Mouse (Mus musculus) CD8-positive naive resting alpha-beta T cell, adult 2 months (primary cell): ENCODE data around the gene Ppp1r12c.
A peak's percentile ranks its signal among the peaks of the same experiment; 100 is the strongest.

Experiments
- DNase-seq, 2 experiments: peaks; one replicate each; pipeline ENCODE4 v3.0.0; 2022; ENCODE audit warnings: low read depth in 2 of 2, low spot score in 2 of 2

Ppp1r12c gene

DNA sequence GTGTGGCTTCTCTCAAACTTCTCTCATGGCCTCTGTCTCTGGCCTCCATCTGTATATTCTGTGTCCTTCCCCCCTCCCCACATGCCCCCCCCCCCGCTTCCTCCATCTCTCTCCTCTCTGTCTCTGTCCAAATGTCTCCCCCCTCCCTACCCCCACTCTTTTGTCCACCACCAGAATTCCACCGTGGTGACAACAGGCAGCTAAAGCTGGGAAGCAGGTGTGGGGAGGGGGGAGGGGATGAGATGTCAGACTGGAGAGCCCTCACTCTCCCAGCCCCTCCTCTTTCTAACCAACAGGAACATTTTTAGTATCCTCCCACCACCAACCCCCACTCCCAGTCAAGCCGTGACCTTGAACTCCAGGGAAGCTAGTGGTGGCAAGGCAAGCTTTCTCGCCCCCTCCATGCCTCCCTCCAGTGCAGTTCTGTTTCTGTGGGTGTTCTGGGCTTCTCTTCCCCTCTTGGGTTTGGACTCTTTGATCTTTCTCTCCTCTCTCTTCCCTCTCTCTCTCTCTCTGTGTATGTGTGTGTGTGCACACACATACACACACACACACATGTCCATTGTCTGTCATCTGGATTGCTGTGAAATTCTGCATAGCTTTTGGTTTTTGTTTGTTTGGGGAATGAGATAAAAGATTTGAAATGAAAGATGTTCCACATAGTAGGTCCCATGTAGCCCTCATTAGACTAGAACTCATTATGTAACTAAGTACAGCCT, 15.0 kb upstream of the Ppp1r12c start, which contains the start of gene Tnnt1:
TSS of gene Tnnt1 (minus strand) at position 51 of the 719 bp plus-strand sequence.
- DNase-seq = no peak

DNA sequence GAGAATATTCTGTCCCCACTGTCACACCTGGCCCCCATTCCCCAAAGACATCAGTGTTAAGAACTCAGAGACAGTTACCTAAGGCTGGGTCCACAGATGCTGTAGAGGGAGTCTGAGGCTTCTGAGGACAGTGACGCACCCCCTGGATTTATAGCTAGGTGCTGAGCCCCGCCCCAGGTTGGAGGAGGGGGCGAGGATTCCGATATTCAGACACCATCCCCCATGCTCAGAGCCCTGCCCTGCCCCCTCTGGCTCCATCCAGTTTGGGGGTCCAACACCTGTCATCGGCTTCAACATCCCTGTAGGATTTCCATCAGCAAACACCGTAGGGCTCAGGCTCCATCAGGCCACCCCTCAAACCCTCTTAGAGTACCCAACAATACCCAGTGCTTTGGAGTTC, 14.4 kb upstream of the Ppp1r12c start:
- no peak for DNase-seq

DNA sequence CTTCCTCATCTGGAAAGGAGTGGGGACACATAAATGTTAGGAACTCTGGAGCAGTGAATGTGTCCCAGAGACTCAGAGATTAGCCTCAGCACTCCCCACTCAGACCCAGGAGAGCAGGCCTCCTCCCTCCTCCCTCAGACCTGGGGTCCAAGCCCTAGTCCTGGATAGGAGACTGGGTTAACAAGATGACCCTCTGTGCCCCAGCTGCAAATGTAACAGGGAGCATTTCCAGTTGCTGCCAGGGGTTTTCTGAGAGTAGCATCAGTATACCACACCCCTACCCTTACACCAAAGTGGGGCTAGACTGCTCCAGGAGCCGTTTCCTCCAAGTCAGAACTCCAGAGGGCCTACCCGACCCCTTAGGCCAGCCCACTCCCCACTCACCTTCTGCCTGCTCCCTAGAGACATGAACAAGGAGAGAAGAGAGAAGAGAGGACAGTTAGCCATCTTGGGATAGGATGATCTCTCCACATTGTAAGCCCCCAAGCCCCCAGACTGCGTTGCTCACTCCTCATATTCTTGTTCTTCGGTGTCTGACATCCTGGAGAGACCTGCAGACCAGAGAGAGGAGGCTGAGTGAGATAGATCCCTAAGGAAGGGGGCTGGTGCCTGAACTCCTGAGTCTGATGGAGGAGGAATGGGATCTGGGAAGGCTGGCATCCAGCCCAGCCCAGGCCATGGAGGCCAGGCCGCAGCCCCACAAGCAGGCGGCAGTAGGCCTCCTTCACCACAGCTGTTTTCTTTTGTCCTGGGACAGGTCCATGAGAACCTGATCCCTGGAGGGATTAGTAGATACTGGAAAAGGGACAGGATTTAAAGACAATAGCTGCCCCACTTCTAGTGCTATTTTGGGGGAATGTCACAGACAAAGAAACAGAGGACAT, 12.6 kb upstream of the Ppp1r12c start:
- no peak for DNase-seq

DNA sequence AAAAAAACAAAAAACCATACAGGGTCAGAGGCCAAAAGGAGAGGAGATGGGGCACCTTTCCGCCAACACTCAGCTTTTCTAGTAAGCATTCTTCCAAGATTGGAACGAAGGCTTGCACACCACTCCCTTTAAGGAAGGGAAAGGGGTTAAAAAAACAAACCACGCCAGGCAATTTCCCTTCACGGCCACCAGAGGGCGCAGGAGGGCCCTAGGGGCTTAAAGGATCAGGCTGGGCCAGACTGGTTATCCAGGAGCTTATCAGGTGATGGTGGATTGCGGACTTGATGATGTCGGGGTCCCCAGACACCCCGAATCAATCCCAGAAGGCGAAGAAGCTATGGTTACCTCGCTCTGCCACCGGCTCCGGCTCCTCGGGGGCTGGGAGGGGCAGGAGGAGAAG, 11.8 kb upstream of the Ppp1r12c start:
- peak; percentile 34 to 42 for DNase-seq

DNA sequence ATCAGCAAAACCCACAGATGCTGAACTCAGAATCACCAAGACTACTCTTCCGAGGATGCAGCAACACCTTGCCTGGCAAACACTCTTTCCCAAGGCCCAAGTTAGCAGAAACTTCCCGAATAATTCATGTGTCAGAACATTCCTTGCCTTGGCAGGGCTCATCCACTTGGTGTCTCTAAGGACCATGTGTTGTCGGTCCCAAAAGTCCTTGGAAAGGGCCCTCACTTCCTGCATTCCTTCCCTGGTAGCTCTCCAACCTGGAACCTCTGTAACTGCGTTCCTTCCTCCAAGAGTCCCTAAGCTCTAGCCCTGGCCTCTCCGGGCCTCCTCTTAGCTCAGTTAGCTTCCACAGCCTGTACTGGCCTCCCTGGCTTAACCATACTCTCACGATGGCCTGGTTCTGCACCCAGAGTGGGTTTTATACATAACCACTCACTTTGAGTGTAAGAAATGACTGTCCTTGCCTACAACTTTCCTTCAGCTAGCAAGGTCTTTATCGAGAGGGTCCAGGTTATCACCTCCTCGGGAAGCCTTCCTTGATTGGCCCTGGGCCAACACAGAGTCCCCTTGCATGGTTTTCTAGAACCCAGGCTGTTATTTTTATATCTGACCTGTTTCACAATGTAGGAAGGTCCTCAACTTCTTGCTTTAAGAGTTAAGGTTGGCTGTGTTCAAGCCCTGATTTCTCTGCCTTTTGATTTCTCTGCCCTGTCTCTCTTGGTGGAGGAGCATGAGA, 10.2 kb upstream of the Ppp1r12c start:
- no peak for DNase-seq

DNA sequence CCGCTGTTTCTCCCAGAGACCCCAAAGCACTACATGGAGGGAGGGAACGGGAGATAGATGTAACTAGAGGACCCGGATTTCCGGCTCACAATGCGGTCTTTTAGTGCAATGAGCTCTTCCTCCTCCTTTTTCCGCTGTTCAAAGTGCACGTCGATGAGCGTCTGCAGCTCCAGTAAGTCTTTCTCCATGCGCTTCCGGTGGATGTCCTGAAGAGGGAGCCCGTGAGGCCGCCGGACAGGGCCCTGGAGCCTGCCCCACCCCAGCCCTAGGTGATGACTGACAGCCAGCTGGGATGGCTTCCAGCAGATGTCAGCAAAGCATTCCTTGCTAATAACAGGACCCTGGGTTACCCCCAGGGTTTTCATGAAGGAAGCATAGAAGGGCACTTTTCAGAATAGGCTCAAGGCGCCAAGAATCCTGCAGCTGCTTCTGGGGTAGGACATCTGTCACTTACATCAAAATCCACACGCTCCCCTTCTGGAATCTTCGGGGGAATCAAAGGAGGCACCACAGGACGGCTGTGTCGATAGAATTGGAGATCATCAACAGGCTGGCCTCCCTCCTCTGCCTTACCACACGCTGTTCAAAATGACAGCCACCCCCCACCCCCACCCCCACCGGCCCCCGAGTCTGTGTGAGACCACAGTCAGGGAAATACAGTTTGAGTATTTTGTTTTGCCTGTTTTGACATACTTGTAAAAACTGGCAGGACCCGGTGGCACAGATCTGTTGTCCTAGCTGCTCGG, 8.6 kb upstream of the Ppp1r12c start:
- peak; percentile 55 to 73 for DNase-seq

DNA sequence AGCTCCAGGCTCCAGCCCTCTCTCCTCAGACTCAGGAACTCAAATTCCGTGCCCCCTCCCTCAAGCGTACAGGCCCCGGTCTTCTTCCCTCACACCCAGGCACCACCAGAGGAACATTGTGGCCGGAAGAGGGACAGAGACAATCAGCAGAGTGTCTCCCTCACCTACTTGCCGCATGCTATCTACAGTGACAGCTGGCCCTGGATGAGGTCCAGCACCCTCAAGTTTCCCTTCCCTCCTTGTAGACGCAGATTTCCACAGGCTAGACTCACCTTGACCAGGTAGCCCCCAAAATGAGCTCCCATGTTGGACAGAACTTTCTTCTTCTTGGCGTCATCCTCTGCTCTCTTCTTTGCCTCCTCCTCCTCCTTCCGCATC, 7.2 kb upstream of the Ppp1r12c start:
- no peak for DNase-seq

DNA sequence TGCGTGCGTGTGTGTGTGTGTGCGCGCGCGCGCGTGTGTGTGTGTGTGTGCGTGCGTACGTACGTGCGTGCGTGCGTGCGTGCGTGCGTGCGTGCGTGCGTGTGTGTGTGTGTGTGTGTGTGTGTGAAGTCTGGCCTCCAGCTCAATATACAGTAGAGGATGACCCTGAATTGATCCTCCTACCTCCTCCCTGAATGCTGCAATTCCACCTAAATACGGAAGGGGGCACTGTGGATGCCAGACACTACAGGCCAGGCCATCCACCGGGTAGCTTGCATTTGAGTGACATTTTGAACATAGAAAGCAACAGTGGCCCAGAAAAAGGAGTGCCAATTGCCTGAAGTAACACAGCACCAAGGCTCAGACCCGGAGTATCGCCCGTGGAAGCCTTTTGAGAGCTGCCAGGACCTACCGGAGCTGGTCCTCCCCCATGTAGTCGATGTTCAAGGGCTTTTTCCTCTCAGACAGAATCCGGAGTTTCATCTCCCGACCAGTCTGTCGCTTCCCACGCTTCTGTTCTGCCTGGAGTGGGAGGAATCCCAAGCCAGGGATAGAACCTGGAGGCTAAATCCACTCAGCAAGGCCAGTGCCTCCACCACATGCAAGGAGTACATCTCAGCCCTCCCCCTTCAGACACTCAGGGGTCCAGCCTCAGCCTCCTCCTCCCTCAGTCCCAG, 6.7 kb upstream of the Ppp1r12c start:
- DNase-seq = no peak

DNA sequence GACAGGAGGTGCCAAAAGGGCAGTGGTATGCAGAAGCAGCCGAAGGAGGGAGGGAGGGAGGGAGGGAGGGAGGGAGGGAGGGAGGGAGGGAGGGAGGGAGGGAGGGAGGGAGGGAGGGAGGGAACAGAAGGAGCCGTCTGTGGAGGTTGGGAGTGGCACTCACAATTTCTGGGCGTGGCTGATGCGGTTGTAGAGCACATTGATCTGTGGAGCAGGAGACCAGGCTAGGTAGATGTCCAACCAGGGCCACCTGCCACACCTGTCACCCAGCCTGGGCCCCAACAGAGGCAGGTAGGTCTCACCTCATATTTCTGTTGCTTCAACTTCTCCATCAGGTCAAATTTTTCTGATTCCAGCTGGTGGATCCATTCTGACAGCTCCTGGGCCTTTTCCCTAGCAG, 5.7 kb upstream of the Ppp1r12c start:
- DNase-seq = no peak

DNA sequence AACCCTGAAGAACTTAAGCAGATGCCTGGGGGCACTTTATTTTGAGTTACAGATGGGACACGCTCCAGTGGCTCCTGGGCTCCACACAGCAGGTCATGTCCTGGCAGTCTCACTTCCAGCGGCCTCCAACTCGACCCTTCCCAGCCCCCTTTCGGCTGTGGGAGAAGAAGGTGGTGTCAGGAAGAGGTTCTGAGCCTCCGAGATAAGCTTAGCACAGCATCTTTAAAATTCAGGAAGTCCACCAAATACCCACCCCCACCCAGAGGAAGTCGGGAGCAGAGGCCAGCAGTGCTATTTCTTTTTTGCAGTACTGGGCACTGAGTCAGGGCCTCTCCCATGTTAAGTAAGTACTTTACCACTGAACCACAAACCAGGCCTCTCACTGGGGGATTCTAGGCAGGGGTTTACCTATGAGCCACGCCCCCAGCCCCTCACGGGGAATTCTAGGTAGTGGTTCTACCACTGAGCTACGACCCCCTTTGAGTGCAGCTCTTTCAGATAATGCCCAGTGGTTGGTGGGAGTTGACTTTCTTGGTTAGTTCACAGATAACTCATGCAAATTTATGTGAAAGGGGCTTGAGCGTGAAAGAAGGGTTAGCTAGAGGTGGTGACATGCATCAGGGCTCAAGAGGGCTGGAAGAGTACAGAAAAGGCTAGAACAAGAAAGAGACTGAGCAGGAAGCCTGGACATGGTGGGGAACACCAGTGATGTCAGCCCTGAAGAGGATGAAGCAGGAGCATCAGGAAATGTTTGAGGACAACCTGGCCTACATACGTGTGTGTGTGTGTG, 3.4 kb upstream of the Ppp1r12c start:
- DNase-seq = no peak

DNA sequence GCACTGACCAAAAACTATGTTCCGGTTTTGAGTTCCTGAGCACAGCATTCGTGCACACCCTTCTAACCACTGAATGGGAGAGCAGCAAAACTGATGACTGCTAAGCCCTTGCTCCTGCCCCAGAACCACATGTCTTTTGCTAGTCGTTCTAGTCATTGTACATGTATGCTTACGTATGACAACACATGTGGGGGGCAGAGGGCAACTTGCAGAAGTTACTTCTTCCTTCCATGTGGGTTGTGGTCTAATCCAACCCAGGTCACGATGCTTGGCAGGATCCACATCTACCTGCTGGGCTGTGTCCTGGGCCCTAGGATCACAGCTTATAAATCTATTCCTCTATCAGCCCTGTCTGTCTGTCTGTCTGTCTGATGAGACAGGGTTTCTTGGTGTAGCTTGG, 2.4 kb upstream of the Ppp1r12c start:
- no peak for DNase-seq

DNA sequence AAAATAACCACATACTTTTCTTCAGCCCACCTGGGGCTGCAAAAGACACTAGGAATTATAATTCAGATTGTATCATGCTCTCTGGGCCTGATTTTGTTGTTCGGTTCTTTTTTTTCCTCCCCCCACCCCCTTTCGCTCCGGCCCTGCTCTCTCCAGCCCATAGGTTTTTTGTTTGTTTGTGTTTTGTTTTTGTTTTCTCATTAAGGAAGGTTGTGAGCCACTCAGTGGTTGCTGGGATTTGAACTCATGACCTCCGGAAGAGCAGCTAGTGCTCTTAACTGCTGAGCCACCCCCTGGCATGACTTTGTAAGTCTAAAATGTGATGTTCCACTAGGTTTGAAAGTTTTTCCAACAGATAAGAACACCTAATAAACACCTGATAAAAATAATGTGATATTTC, 1.6 kb upstream of the Ppp1r12c start:
- no peak for DNase-seq

DNA sequence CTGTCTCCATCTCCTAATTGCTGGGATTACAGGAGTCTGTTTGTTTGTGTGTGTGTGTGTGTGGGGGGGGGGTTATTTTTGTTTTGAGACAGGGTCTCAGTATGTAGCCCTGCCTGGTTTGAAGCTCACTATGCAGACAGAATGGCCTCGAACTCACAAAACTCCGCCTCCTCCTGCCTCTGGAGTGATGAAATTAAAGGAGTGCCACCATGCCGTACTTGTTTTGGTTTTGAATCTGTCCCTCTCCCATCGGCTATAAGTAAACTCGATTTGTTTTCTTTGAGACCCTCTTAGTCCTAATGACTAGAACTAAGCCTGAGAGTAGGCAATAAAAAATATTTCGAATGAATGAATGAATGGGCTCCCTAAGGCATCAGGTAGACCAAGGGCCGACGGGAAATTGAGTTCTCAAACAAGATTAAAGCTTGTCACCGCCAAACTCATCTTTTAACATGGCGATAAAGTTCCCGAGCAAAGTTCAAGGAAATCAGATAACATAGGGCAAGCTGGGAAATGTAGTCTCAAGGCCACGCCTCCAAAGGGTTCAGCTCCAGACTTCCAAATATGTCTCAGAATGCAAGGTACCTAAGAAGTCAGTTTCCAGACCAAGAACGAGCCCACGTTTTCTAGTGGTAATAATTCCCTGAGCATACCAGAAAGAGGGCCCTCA, 1.1 kb upstream of the Ppp1r12c start:
- no peak for DNase-seq

DNA sequence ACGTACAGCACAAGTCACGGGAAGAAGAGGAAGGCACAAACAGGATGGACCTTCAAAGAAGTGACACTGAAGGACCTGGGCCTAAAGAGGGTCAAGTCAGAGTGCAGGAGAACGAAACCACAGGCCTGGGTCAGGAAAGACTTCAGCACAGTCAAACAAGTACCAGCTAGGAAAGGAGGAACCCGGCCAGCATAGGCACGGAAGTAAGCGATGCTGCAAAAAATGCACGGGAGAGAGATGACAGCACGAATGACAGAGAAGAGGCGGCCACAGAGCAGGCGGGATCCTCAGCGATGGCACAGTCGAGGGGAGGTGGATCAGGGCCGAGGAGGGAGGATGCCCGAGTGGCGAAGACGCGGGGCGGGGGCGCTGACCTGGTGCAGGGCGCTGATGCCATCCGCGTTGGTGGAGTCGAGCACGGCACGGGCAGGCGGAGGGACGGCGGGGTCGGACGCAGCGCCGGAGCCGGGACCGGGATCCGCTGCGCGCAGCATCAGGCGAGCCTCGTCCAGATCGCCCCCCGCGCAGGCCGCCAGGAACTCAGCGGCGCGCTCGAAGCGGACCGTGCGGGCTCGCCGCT, 498 bp downstream of the Ppp1r12c start:
- DNase-seq = peak; percentile 40 to 60

DNA sequence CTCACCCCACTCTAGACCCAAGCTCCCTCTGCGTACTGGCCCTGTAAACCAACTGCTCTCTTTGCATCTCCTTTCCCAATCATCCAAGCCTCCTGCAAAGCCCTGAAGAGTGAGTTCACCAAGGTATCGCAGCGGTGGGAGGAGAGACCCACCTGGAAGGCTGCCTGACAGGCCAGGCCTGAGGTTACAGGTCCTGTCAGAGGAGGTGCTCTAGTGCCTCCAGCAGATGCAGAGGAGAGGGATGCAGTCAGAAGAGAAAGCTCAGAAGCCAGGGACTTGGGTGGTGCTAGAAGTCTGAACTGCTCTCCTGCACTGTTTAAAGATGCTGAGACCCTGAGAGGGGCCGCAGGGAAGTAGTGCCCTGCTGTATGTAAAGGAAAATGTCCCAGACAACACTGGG, 2.4 kb downstream of the Ppp1r12c start:
- DNase-seq = no peak

DNA sequence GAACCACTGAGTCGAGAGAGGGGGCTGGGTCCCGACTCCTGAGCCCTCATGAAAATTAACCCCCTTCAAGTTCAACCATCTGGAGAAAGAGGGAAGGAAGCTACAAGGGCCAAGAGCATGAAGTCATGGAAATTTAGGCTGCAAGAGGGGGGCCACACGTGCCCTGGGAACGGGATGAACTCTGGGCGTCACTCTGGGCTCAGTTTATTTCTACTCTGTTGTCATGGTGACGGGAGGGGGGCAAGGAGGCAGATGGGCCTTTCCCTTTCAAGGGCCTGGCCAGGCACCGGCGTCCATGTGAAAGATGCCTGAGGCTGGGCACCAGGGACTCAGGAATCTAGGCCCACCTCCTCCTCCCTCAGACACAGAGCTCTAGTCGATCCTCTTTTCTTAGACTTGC, 3.2 kb downstream of the Ppp1r12c start:
- no peak for DNase-seq

DNA sequence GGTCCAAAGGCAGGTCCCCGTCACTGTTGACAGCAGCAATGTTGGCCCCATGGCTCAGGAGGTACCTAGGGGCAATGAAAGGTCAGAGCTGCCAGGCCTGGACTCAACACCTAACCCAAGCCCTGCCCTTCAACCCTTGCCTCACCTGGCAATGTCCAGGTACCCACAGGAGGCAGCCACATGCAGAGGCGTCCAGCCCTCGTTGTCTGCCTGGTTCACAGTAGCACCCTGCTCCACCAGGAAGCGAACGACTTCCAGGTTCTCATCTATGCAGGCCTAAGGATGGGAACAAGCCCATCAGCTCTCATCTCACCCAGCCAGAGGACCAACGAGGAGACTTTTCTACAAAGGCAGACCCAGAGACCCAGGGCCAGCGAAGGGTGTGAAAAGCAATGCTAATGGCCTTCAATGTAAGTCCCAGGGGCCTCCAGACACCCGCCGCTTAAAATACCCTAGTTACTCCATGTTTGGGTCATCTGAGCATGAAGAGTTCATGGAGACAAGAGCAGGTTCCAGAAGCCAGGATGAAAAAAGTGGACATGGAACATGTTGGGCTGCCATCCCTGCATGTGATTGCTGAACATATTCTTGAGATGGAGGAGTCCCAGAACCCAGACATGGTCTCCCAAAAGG, 4.1 kb downstream of the Ppp1r12c start:
- DNase-seq = no peak

DNA sequence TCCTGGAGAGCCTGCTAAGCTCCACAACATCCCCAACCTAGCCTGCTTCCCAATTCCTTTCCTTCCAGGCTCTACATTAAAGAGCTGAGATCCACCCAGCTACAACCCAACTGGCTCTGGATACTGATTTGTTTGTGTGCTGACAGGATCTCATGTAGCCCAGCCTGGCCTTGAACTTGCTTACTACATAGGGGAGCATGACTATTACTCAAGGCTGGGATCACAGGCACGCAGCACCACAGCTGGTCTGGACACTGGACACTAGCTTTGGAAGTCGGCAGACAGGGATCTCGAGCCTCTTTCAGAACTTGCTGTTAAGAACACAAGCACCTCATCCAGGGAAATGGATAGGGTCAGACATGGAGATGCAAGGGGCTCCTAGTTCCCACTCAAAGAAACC, 5.0 kb downstream of the Ppp1r12c start:
- DNase-seq = no peak
